Mouse (Mus musculus) small intestine, adult 2 months (tissue): ENCODE results near the gene Mfsd10. TPM values are rescaled to one million over a fixed set of nuclear protein-coding genes. Genes with fewer than 3 reads are reported as not detected.
"Not testable (repeated sequence)": the region's sequence is repeated elsewhere in the genome, so short reads cannot be mapped to it uniquely, and the experiment has no call there.

Source experiments
- H3K27ac ChIP-seq: fragments of 200-500 bp; 2 replicates; pipeline ENCODE4 v1.5.1; 2012; ENCODE audit warnings: low read depth, low read length, control low read depth, inconsistent platforms; ENCODE audit not compliant: insufficient read depth
- H3K27me3 ChIP-seq: fragments of 200-500 bp; 2 replicates; pipeline ENCODE4 v1.6.1; 2012; ENCODE audit warnings: mild to moderate bottlenecking, moderate library complexity, low read length, inconsistent platforms; ENCODE audit not compliant: control insufficient read depth, insufficient read depth
- H3K36me3 ChIP-seq: fragments of 200-500 bp; 2 replicates; pipeline ENCODE4 v1.6.1; 2012; ENCODE audit warnings: mild to moderate bottlenecking, low read length, control low read depth, inconsistent platforms; ENCODE audit not compliant: control insufficient read depth, insufficient read depth
- H3K4me1 ChIP-seq: fragments of 200-500 bp; 2 replicates; pipeline ENCODE4 v1.6.1; 2012; ENCODE audit warnings: low read length, inconsistent platforms, mixed read lengths; ENCODE audit not compliant: control insufficient read depth, insufficient read depth, insufficient read length
- H3K4me3 ChIP-seq: fragments of 200-500 bp; 2 replicates; pipeline ENCODE4 v1.5.1; 2012; ENCODE audit warnings: low read depth, mild to moderate bottlenecking, control low read depth, inconsistent platforms, low read length, moderate library complexity
- CTCF ChIP-seq: fragments of 200-500 bp; IDR thresholded peaks from 2 replicates; pipeline ENCODE4 v1.5.1; 2012; ENCODE audit warnings: low read depth, mild to moderate bottlenecking, control low read depth, inconsistent platforms, low read length, moderate library complexity, mixed read lengths; ENCODE audit not compliant: insufficient replicate concordance, insufficient read length; ENCODE audit errors: extremely low read depth
- POLR2A ChIP-seq: fragments of 200-500 bp; IDR thresholded peaks from 2 replicates; pipeline ENCODE4 v1.6.1; 2012; ENCODE audit warnings: low read depth, mild to moderate bottlenecking, control low read depth, inconsistent platforms, low read length, moderate library complexity
- WGBS: fragments of 180-500 bp; shearing (Covaris S2); methylation state at CpG from one replicate; pipeline ENCODE4 v1.1.7; 2018; 5-methylcytosine and 5-hydroxymethylcytosine counted together
- polyA plus RNA-seq: library from polyadenylated mRNA; depleted of rRNA; stranded (reverse); fragments of >200 nt; gene quantifications from 2 replicates; pipeline ENCODE4 v1.2.3, GENCODE M21; 2012

The Mfsd10 gene
- polyA plus RNA-seq, 1 experiment, result 78.5 TPM

- Histone ChIP-seq H3K36me3 (peaks cover 51% of the 10 kb centered on the region), H3K4me1 (no peaks in the 10 kb centered on the region), H3K4me3 (no peak overlapping the region), H3K27ac (no peak overlapping the region), H3K27me3 (no peaks in the 10 kb centered on the region)
- TF ChIP-seq CTCF (no peak), POLR2A (no peak)
- 80% methylated on average over 8 of the region's 8 CpGs for WGBS
Observed at GRCm38 (mm10) chr5:34607100-34607880, 29.7 kb downstream of the Mfsd10 start.

DNA sequence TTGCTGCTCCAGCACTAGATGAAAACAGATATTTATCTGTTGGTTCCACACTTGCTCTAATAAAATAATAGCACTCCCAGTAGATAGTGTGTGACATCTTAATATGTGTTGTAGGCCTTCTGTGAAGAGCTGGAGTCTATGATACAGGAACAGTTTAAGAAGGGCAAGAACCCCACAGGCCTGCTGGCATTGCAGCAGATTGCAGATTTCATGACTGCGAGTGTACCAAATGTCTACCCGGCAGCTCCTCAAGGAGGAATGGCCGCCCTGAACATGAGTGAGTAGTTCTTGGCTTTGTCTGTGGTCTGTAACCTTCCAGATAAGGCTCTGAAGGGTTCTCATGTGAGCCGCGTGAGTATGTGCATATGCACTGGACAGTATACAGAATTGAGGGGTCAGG is 32.4 kb downstream of the Mfsd10 start:
- no peaks in the 10 kb centered on the region for H3K4me1 ChIP-seq
- no peaks in the 10 kb centered on the region for H3K27me3 ChIP-seq
- WGBS, result 92% methylated on average over 5 of the region's 5 CpGs
- no peak overlapping the region for H3K27ac ChIP-seq
- H3K36me3 ChIP-seq, result peaks cover 41% of the 10 kb centered on the region
- TF ChIP-seq CTCF (no peak), POLR2A (no peak)
- no peak overlapping the region for H3K4me3 ChIP-seq

- 96% methylated on average over 9 of the region's 9 CpGs for WGBS
- TF ChIP-seq POLR2A (no peak), CTCF (no peak)
- Histone ChIP-seq H3K36me3 (0 out of 2 replicates have a peak, but pooled peaks cover 5% of the 10 kb centered on the region), H3K4me1 (no peaks in the 10 kb centered on the region), H3K4me3 (no peak overlapping the region), H3K27ac (no peak overlapping the region), H3K27me3 (no peaks in the 10 kb centered on the region)
Observed at GRCm38 (mm10) chr5:34593202-34593727, 43.7 kb downstream of the Mfsd10 start.

GRCm38 (mm10) chr5:34592666-34593065 is 44.3 kb downstream of the Mfsd10 start:
- H3K36me3 ChIP-seq, result 0 out of 2 replicates have a peak, but pooled peaks cover 4% of the 10 kb centered on the region
- H3K27ac ChIP-seq, result no peak overlapping the region
- 92% methylated on average over 6 of the region's 6 CpGs for WGBS
- H3K27me3 ChIP-seq, result no peaks in the 10 kb centered on the region
- H3K4me3 ChIP-seq, result no peak overlapping the region
- no peaks in the 10 kb centered on the region for H3K4me1 ChIP-seq
- TF ChIP-seq POLR2A (no peak), CTCF (no peak)

- not testable (repeated sequence) for H3K27me3 ChIP-seq, H3K4me1 ChIP-seq, H3K4me3 ChIP-seq, H3K36me3 ChIP-seq, H3K27ac ChIP-seq
- WGBS, result 94% methylated on average over 5 of the region's 5 CpGs
Observed at GRCm38 (mm10) chr5:34592224-34592623, 44.8 kb downstream of the Mfsd10 start.

GRCm38 (mm10) chr5:34591388-34592004 is 45.5 kb downstream of the Mfsd10 start:
- 82% methylated on average over 5 of the region's 5 CpGs for WGBS
- Histone ChIP-seq H3K27me3 (no peaks in the 10 kb centered on the region), H3K36me3 (0 out of 2 replicates have a peak, but pooled peaks cover 4% of the 10 kb centered on the region), H3K4me3 (no peak overlapping the region), H3K4me1 (no peaks in the 10 kb centered on the region), H3K27ac (no peak overlapping the region)
- TF ChIP-seq CTCF (no peak), POLR2A (no peak)

DNA sequence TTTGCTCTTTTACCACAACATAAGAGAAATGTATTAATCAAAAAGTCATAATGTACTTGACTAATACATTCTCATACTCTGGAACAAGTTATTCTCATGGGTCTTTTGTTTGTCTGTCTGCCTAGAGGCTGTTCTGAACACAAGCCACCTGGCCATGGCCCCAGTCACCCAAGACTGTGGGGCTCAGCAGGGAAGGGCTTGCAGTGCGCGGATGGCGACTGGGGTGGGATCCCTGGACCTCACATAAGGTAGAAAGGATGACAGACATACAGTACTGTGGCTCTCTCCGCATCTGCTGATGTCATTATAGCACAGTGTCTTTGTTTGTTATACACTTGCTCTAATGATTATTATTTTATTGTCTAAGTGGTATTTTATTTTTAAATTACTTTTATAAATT is 46.3 kb downstream of the Mfsd10 start:
- H3K27ac ChIP-seq, result no peak overlapping the region
- no peaks in the 10 kb centered on the region for H3K27me3 ChIP-seq
- H3K4me3 ChIP-seq, result no peak overlapping the region
- peaks cover 4% of the 10 kb centered on the region for H3K36me3 ChIP-seq
- TF ChIP-seq CTCF (no peak), POLR2A (no peak)
- WGBS, result 78% methylated on average over 4 of the region's 4 CpGs
- no peaks in the 10 kb centered on the region for H3K4me1 ChIP-seq
